Mouse (Mus musculus) ES-E14 (cell line): ENCODE measurements around the gene Ankrd13d. TPM values are rescaled to one million over a fixed set of nuclear protein-coding genes. Genes with fewer than 3 reads are reported as not detected.
"Not testable (repeated sequence)": the region's sequence is repeated elsewhere in the genome, so short reads cannot be mapped to it uniquely, and the experiment has no call there.

Experiments used
- DNase-seq: peaks from one replicate; pipeline ENCODE4 v3.0.0-alpha.2; 2013; ENCODE audit warnings: low read depth, low spot score
- H3K27ac ChIP-seq: 2 replicates; pipeline ENCODE4 v1.5.1; 2012; ENCODE audit warnings: low read depth, mild to moderate bottlenecking, low read length, moderate library complexity, mixed read lengths; ENCODE audit not compliant: poor library complexity, insufficient read depth, severe bottlenecking
- H3K36me3 ChIP-seq: 2 replicates; pipeline ENCODE4 v1.6.1; 2012; ENCODE audit warnings: mild to moderate bottlenecking, low read length, moderate library complexity, mixed read lengths; ENCODE audit not compliant: control insufficient read depth, poor library complexity, insufficient read depth, severe bottlenecking
- H3K4me1 ChIP-seq, 2 experiments: fragments of 150-350 bp in 1 of 2; sonication (generic) in 1 of 2; 2 replicates each; pipeline ENCODE4 v1.6.1; 2012; ENCODE audit warnings: low read length in 2 of 2, mild to moderate bottlenecking in 1 of 2, mixed read lengths in 1 of 2; ENCODE audit not compliant: control insufficient read depth in 2 of 2, insufficient read depth in 2 of 2, poor library complexity in 1 of 2
- H3K4me3 ChIP-seq, 2 experiments: fragments of 150-350 bp in 1 of 2; sonication (generic) in 1 of 2; 2 replicates each; pipeline ENCODE4 v1.5.1; 2012; ENCODE audit warnings: low read length in 2 of 2, low read depth in 1 of 2, mild to moderate bottlenecking in 1 of 2, mixed read lengths in 1 of 2; ENCODE audit not compliant: insufficient read depth in 1 of 2, poor library complexity in 1 of 2, severe bottlenecking in 1 of 2
- H3K9ac ChIP-seq: 2 replicates; pipeline ENCODE4 v1.6.1; 2012; ENCODE audit warnings: low read depth, mild to moderate bottlenecking, low read length, mixed read lengths; ENCODE audit not compliant: poor library complexity, insufficient read depth, severe bottlenecking
- H3K9me3 ChIP-seq: fragments of 150-350 bp; sonication (generic); 2 replicates; pipeline ENCODE4 v1.6.1; 2012; ENCODE audit warnings: low read depth, mild to moderate bottlenecking, low read length; ENCODE audit not compliant: control insufficient read depth, insufficient read depth
- CHD2 ChIP-seq: IDR thresholded peaks from 2 replicates; pipeline ENCODE4 v1.6.1; 2014; ENCODE audit warnings: mild to moderate bottlenecking, low read depth, low read length, inconsistent platforms
- HCFC1 ChIP-seq: IDR thresholded peaks from 2 replicates; pipeline ENCODE4 v1.6.1; 2012; ENCODE audit warnings: low read length, inconsistent platforms, borderline replicate concordance; ENCODE audit not compliant: insufficient read depth
- MAFK ChIP-seq: IDR thresholded peaks from 2 replicates; pipeline ENCODE4 v1.6.1; 2014; ENCODE audit warnings: mild to moderate bottlenecking, low read depth, low read length, inconsistent platforms; ENCODE audit not compliant: insufficient read depth
- ZC3H11A ChIP-seq: IDR thresholded peaks from 2 replicates; pipeline ENCODE4 v1.6.1; 2012; ENCODE audit warnings: low read depth, mild to moderate bottlenecking, inconsistent platforms, low read length, borderline replicate concordance
- ZNF384 ChIP-seq: IDR thresholded peaks from 2 replicates; pipeline ENCODE4 v1.6.1; 2012; ENCODE audit warnings: low read depth, low read length, inconsistent platforms
- in situ Hi-C, 2 experiments: fragments of 600-800 bp; cut with MboI; formaldehyde crosslinking; loops; one replicate each; pipeline ENCODE4 v1.15.1; 2025; ENCODE audit warnings: low sequenced_read_pairs in 2 of 2, inconsistent platforms in 1 of 2; ENCODE audit not compliant: unreplicated experiment in 2 of 2
- total RNA-seq: library from RNA; depleted of rRNA; stranded (reverse); fragments of 300-350 nt; gene quantifications from 2 replicates; pipeline ENCODE4 v1.2.3, GENCODE M21; 2012

Ankrd13d gene
- total RNA-seq, 1 experiment: 5.5 TPM

DNA sequence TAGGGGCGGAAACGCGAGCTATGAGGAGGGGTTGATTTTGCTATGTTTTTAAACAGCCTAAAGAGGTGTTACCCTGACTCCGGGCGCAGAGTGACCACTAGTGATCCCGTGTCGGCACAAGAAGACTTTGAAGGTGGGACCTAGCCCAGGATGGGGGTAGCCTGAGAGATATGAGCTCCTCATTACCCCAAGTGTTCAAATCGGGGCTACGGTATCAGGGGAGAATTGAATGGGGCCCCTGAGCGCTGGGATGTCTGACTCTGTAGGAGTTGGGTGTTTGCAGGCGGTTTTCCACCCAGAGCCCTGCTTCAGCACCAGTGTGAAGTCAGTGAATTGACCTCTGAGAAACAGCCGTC, 25.1 kb downstream of the Ankrd13d start:
- in situ Hi-C loops: no loop called here
- DNase-seq: no peak
- Histone ChIP-seq H3K9ac (peak overlapping the region; percentile 65), H3K4me3 (peak overlapping the region; percentile 30 to 36; a peak in 3 of 4 replicates), H3K27ac (no peak overlapping the region), H3K36me3 (no peaks in the 10 kb centered on the region), H3K4me1 (peaks cover 0 to 2% of the 10 kb centered on the region in 2 experiments; a peak in 1 of 4 replicates), H3K9me3 (no peaks in the 10 kb centered on the region)
- no peak; the same call in 1 of the 2 replicates for TF ChIP-seq ZC3H11A
- no peak for TF ChIP-seq MAFK
- TF ChIP-seq CHD2: no peak
- TF ChIP-seq ZNF384: no peak
- TF ChIP-seq HCFC1: no peak

DNA sequence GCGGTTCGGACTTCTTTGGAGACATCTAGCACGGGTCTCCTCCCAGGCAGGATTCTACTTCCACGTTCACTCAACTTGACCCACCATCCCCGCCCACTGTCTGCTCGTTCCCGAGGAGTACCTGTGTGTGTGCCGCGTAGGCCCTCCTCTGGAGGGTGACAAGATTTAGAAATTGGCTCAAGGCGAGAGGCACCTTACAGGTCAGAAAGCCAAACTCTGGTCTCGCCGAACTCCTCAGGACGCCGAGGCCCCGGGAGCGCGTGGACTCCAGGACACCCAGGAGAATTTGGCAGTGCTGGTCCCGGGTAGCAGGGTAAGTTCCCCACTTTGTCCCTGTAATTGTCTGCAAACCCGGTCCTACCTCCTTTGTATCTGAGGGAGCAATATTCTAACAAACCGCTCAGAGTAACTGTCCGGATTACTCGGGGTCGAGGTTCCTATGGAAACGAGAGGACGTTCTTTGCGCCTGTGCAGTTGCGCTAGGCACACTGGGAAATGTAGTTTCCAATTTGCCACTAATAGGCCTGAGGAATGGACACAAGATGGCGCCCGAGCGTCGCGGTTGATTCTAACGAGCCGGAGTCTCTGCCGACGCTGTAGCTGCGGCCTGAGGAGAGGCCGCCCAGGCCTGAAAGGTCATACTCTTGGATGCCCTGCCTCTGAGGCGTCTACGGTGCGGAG, 25.6 kb downstream of the Ankrd13d start:
- peak; percentile 99 for TF ChIP-seq HCFC1
- TF ChIP-seq MAFK: no peak
- TF ChIP-seq CHD2: no peak
- no peak for TF ChIP-seq ZNF384
- TF ChIP-seq ZC3H11A: peak; percentile 68; the same call in 1 of the 2 replicates
- Histone ChIP-seq H3K27ac (no peak overlapping the region), H3K9ac (peak overlapping the region; percentile 65), H3K4me1 (peaks cover 0 to 2% of the 10 kb centered on the region in 2 experiments; a peak in 1 of 4 replicates), H3K9me3 (no peaks in the 10 kb centered on the region), H3K4me3 (peak overlapping the region; percentile 45 to 73), H3K36me3 (no peaks in the 10 kb centered on the region)
- in situ Hi-C loops: no loop called here
- DNase-seq: peak; percentile 95

DNA sequence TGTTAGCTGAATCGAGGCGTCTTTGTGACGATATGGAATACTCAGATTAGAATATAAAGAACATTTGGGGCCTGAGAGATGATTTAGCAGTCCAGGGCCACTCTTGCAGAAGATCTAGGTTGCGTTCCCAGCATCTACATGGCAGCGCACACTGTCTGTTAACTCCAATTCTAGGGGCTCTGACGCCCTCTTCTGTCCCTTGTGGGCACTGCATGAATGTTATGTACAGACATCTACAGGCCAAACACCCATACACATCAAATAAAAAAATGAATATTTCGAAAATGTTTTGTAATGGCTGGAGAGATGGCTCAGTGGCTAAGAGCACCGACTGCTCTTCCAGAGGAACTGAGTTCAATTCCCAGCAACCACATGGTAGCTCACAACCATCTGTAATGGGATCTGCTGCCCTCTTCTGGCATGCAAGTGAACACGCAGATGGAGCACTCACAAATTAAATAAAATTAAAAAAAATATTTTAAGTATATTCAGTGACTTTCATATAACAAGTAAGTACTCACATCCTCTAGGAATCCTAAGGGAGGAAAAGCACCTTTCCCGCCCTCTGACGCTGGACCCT, 27.3 kb downstream of the Ankrd13d start:
- in situ Hi-C loops: no loop called here
- Histone ChIP-seq H3K36me3 (no peaks in the 10 kb centered on the region), H3K9ac (no peak overlapping the region), H3K4me1 (peaks cover 0 to 2% of the 10 kb centered on the region in 2 experiments; a peak in 1 of 4 replicates), H3K9me3 (no peaks in the 10 kb centered on the region), H3K27ac (no peak overlapping the region), H3K4me3 (no peak overlapping the region)
- peak; percentile 26; the same call in 1 of the 2 replicates for TF ChIP-seq ZC3H11A
- no peak for TF ChIP-seq HCFC1
- no peak for TF ChIP-seq CHD2
- peak; percentile 56 for DNase-seq

- no peak overlapping the region for H3K9ac ChIP-seq
- H3K27ac ChIP-seq: no peak overlapping the region
- no peak for TF ChIP-seq HCFC1
- no peak for TF ChIP-seq ZC3H11A
- no peak for TF ChIP-seq MAFK
- no peak for TF ChIP-seq ZNF384
- no peak for TF ChIP-seq CHD2
- in situ Hi-C loops: no loop called here
- peaks cover 0 to 2% of the 10 kb centered on the region in 2 experiments; a peak in 1 of 4 replicates for H3K4me1 ChIP-seq
- no peaks in the 10 kb centered on the region for H3K9me3 ChIP-seq
- H3K4me3 ChIP-seq: no peak overlapping the region
- no peaks in the 10 kb centered on the region for H3K36me3 ChIP-seq
- DNase-seq: no peak
These were observed 28.7 kb downstream of the Ankrd13d start for GRCm38 (mm10) chr19:4254230-4254629.

GRCm38 (mm10) chr19:4248683-4249082, 34.3 kb downstream of the Ankrd13d start:
- not testable (repeated sequence) for H3K9me3 ChIP-seq, DNase-seq

More at GRCm38 (mm10) chr19:4248683-4249082, 34.3 kb downstream of the Ankrd13d start:
- H3K4me1 ChIP-seq, H3K36me3 ChIP-seq, H3K27ac ChIP-seq, in situ Hi-C loops, H3K4me3 ChIP-seq, H3K9ac ChIP-seq: not testable (repeated sequence)
